Mouse (Mus musculus) spleen, adult 2 months (tissue): ENCODE data around the gene Aen.

Experiments
- CTCF ChIP-seq: fragments of 200-500 bp; IDR thresholded peaks from 2 replicates; pipeline ENCODE4 v1.5.1; 2011; ENCODE audit warnings: mild to moderate bottlenecking, inconsistent platforms; ENCODE audit not compliant: insufficient read depth, insufficient read length, insufficient replicate concordance; ENCODE audit errors: extremely low read depth
- POLR2A ChIP-seq: fragments of 200-500 bp; IDR thresholded peaks from 2 replicates; pipeline ENCODE4 v1.6.1; 2011; ENCODE audit warnings: low read depth, low read length, inconsistent platforms

DNA sequence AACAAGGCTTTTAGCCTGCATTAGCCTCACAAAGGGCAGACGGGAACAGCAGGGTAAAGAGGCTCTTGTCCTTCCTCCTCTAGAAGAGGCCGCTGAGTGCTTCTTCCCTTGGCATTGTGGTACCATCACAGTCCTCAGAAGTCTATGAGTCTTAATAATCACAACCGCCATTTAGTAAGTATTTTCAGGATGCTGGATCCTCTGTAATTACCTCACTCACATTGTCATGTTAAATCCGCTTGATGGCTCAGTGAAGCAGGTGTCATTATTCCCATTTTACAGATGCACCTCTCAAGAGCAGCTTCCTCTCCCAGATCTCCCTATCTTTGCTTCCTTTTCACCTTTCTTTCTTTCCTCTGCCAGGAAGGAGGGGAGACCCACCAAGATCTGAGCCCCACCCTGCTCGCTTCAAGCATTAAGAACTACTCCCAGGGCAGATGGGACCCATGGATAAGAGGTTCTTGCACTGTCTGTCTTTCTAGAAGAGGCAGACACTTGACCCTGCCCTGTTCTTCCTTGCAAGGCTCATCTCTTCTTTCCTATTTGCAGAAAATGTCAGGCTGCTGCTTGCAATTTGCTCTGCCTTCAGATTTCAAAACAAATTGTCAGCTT is 40.5 kb upstream of the Aen start:
- TF ChIP-seq CTCF (no peak), POLR2A (no peak)
